Mouse (Mus musculus) forebrain, embryonic 12.5 days (tissue): ENCODE results near the gene Ptbp1. TPM values are rescaled to one million over a fixed set of nuclear protein-coding genes. Genes with fewer than 3 reads are reported as not detected.

ENCODE experiments used
- ATAC-seq: fragments of 200-750 bp; cut with Nextera tagmentation; 2 replicates; pipeline ENCODE4 v1.8.0; 2017; ENCODE audit warnings: moderate TSS enrichment; ENCODE audit not compliant: low FRiP score
- H3K27ac ChIP-seq: fragments of 300-500 bp; sonication (generic); 2 replicates; pipeline ENCODE4 v1.5.1; 2016; ENCODE audit warnings: mild to moderate bottlenecking
- H3K27me3 ChIP-seq: fragments of 300-500 bp; sonication (generic); 2 replicates; pipeline ENCODE4 v1.6.1; 2016; ENCODE audit warnings: mild to moderate bottlenecking
- H3K36me3 ChIP-seq: fragments of 300-500 bp; sonication (generic); replicated peaks from 2 replicates; pipeline ENCODE4 v1.6.1; 2016; ENCODE audit warnings: mild to moderate bottlenecking
- H3K4me1 ChIP-seq: fragments of 300-500 bp; sonication (generic); 2 replicates; pipeline ENCODE4 v1.6.1; 2016
- H3K4me2 ChIP-seq: fragments of 300-500 bp; sonication (generic); 2 replicates; pipeline ENCODE4 v1.6.1; 2016; ENCODE audit warnings: mild to moderate bottlenecking, moderate library complexity
- H3K4me3 ChIP-seq: fragments of 300-500 bp; sonication (generic); replicated peaks from 2 replicates; pipeline ENCODE4 v1.5.1; 2016; ENCODE audit warnings: mild to moderate bottlenecking
- H3K9ac ChIP-seq: fragments of 300-500 bp; sonication (generic); 2 replicates; pipeline ENCODE4 v1.6.1; 2016; ENCODE audit warnings: mild to moderate bottlenecking
- H3K9me3 ChIP-seq: fragments of 300-500 bp; sonication (generic); 2 replicates; pipeline ENCODE4 v1.6.1; 2016
- WGBS: fragments of 180-500 bp; shearing (Covaris S2); methylation state at CpG from one replicate; pipeline ENCODE4 v1.1.7; 2016; 5-methylcytosine and 5-hydroxymethylcytosine counted together
- polyA plus RNA-seq: library from polyadenylated mRNA; unstranded; fragments of >200 nt; fragmentation: Nextera tagmentation; extraction: Ambion mirVana; gene quantifications from 2 replicates; pipeline ENCODE4 v1.2.1, GENCODE M21; 2016

Ptbp1 gene
- polyA plus RNA-seq, 1 experiment from 2014 or later: 223 TPM

- Histone ChIP-seq H3K36me3 (no peaks in the 10 kb centered on the region), H3K27ac (no peak overlapping the region), H3K4me3 (no peak overlapping the region), H3K9me3 (no peaks in the 10 kb centered on the region), H3K4me2 (no peak overlapping the region), H3K4me1 (peaks cover 22% of the 10 kb centered on the region), H3K27me3 (no peaks in the 10 kb centered on the region), H3K9ac (no peak overlapping the region)
- no peak for ATAC-seq
- WGBS: 83% methylated on average over 2 of the region's 2 CpGs
These were observed 16.1 kb upstream of the Ptbp1 start for GRCm38 (mm10) chr10:79838151-79838550.

GRCm38 (mm10) chr10:79840091-79840490 is 14.1 kb upstream of the Ptbp1 start:
- ATAC-seq: no peak
- 95% methylated on average over 3 of the region's 3 CpGs for WGBS

GRCm38 (mm10) chr10:79840644-79841551 is 13.3 kb upstream of the Ptbp1 start:
- Histone ChIP-seq H3K4me3 (peak overlapping the region; percentile 33), H3K9me3 (no peaks in the 10 kb centered on the region), H3K27ac (peak overlapping the region; percentile 73), H3K27me3 (no peaks in the 10 kb centered on the region), H3K9ac (peak overlapping the region; percentile 54), H3K36me3 (no peaks in the 10 kb centered on the region), H3K4me1 (peaks cover 29% of the 10 kb centered on the region), H3K4me2 (peak overlapping the region; percentile 68)
- 1% methylated on average over 24 of the region's 24 CpGs for WGBS
- ATAC-seq: peak; percentile 80

More at GRCm38 (mm10) chr10:79840091-79840490, 14.1 kb upstream of the Ptbp1 start:
- H3K4me3 ChIP-seq: no peak overlapping the region
- no peaks in the 10 kb centered on the region for H3K27me3 ChIP-seq
- H3K9me3 ChIP-seq: no peaks in the 10 kb centered on the region
- H3K9ac ChIP-seq: no peak overlapping the region
- H3K4me2 ChIP-seq: no peak overlapping the region
- peaks cover 29% of the 10 kb centered on the region for H3K4me1 ChIP-seq
- no peaks in the 10 kb centered on the region for H3K36me3 ChIP-seq
- peak overlapping the region; percentile 73 for H3K27ac ChIP-seq

- Histone ChIP-seq H3K4me2 (no peak overlapping the region), H3K9me3 (no peaks in the 10 kb centered on the region), H3K27ac (0 out of 2 replicates have a peak overlapping the region, but pooled peaks have one; percentile 2), H3K36me3 (no peaks in the 10 kb centered on the region), H3K27me3 (no peaks in the 10 kb centered on the region), H3K4me1 (peaks cover 29% of the 10 kb centered on the region), H3K9ac (no peak overlapping the region), H3K4me3 (no peak overlapping the region)
- no peak for ATAC-seq
- 83% methylated on average over 3 of the region's 3 CpGs for WGBS
These were observed 11.9 kb upstream of the Ptbp1 start for GRCm38 (mm10) chr10:79842322-79842721.

- Histone ChIP-seq H3K4me1 (peaks cover 32% of the 10 kb centered on the region), H3K9me3 (no peaks in the 10 kb centered on the region), H3K9ac (no peak overlapping the region), H3K4me2 (peak overlapping the region; percentile 4; the same call in 1 of the 2 replicates), H3K27me3 (no peaks in the 10 kb centered on the region), H3K36me3 (no peaks in the 10 kb centered on the region), H3K27ac (no peak overlapping the region), H3K4me3 (no peak overlapping the region)
- WGBS: 72% methylated on average over 6 of the region's 6 CpGs
- no peak for ATAC-seq
These were observed 10.8 kb upstream of the Ptbp1 start for GRCm38 (mm10) chr10:79843476-79843875.

- Histone ChIP-seq H3K36me3 (no peaks in the 10 kb centered on the region), H3K9me3 (no peaks in the 10 kb centered on the region), H3K4me1 (peaks cover 24% of the 10 kb centered on the region), H3K4me3 (no peak overlapping the region), H3K27ac (no peak overlapping the region), H3K27me3 (no peaks in the 10 kb centered on the region), H3K9ac (no peak overlapping the region), H3K4me2 (no peak overlapping the region)
- no peak for ATAC-seq
- WGBS: 73% methylated on average over 5 of the region's 5 CpGs
These were observed 7.7 kb upstream of the Ptbp1 start for GRCm38 (mm10) chr10:79846553-79846952.

GRCm38 (mm10) chr10:79849941-79850628 is 4.1 kb upstream of the Ptbp1 start:
- ATAC-seq: no peak
- Histone ChIP-seq H3K27ac (no peak overlapping the region), H3K4me2 (no peak overlapping the region), H3K9me3 (no peaks in the 10 kb centered on the region), H3K9ac (no peak overlapping the region), H3K4me3 (no peak overlapping the region), H3K4me1 (peaks cover 27% of the 10 kb centered on the region), H3K36me3 (no peaks in the 10 kb centered on the region), H3K27me3 (no peaks in the 10 kb centered on the region)
- WGBS: 85% methylated on average over 8 of the region's 8 CpGs

GRCm38 (mm10) chr10:79851653-79852052 is 2.6 kb upstream of the Ptbp1 start:
- Histone ChIP-seq H3K36me3 (peaks cover 5% of the 10 kb centered on the region), H3K4me1 (peaks cover 39% of the 10 kb centered on the region), H3K4me2 (peak overlapping the region; percentile 91), H3K4me3 (no peak overlapping the region), H3K27ac (peak overlapping the region; percentile 100), H3K9me3 (no peaks in the 10 kb centered on the region), H3K9ac (peak overlapping the region; percentile 90; the same call in 1 of the 2 replicates), H3K27me3 (no peaks in the 10 kb centered on the region)
- WGBS: 85% methylated on average over 3 of the region's 3 CpGs
- ATAC-seq: no peak

- ATAC-seq: no peak
- Histone ChIP-seq H3K9ac (peak overlapping the region; percentile 90), H3K9me3 (no peaks in the 10 kb centered on the region), H3K36me3 (peaks cover 11% of the 10 kb centered on the region), H3K27ac (peak overlapping the region; percentile 100), H3K4me3 (peak overlapping the region; percentile 99), H3K27me3 (no peaks in the 10 kb centered on the region), H3K4me1 (peaks cover 45% of the 10 kb centered on the region), H3K4me2 (peak overlapping the region; percentile 91)
- WGBS: 63% methylated on average over 9 of the region's 9 CpGs
These were observed 2.0 kb upstream of the Ptbp1 start for GRCm38 (mm10) chr10:79852107-79852789.

- Histone ChIP-seq H3K4me2 (peak overlapping the region; percentile 91), H3K9ac (peak overlapping the region; percentile 90), H3K27me3 (no peaks in the 10 kb centered on the region), H3K27ac (peak overlapping the region; percentile 100), H3K4me1 (peaks cover 51% of the 10 kb centered on the region), H3K9me3 (no peaks in the 10 kb centered on the region), H3K4me3 (peak overlapping the region; percentile 99), H3K36me3 (peaks cover 16% of the 10 kb centered on the region)
- 29% methylated on average over 8 of the region's 8 CpGs for WGBS
- no peak for ATAC-seq
These were observed 1.4 kb upstream of the Ptbp1 start for GRCm38 (mm10) chr10:79852827-79853226.

GRCm38 (mm10) chr10:79853392-79853791 is 835 bp upstream of the Ptbp1 start:
- Histone ChIP-seq H3K27ac (peak overlapping the region; percentile 100), H3K36me3 (peaks cover 22% of the 10 kb centered on the region), H3K4me3 (peak overlapping the region; percentile 99), H3K9me3 (no peaks in the 10 kb centered on the region), H3K9ac (peak overlapping the region; percentile 90), H3K4me2 (peak overlapping the region; percentile 91), H3K4me1 (peaks cover 53% of the 10 kb centered on the region), H3K27me3 (no peaks in the 10 kb centered on the region)
- under 1% methylated on average over 15 of the region's 15 CpGs for WGBS
- ATAC-seq: peak; percentile 39
